Mouse (Mus musculus): ENCODE data around the gene Galnt12. TPM values are rescaled to one million over a fixed set of nuclear protein-coding genes. Genes with fewer than 3 reads are reported as not detected.
"Not testable (repeated sequence)": the region's sequence is repeated elsewhere in the genome, so short reads cannot be mapped to it uniquely, and the experiment has no call there.

The Galnt12 gene
- polyA plus RNA-seq (2015; fragmentation: Nextera tagmentation; extraction: Ambion mirVana): 3.8 and 4.3 TPM in 2 replicates

- peaks cover 42% of the 10 kb centered on the region for H3K27me3 ChIP-seq
- H3K27ac ChIP-seq: no peak within 1 kb of the TSS
- peak within 1 kb of the TSS; percentile 69 for H3K9ac ChIP-seq
Measured at GRCm38 (mm10) chr4:47091493-47092386, at the start of gene Galnt12. Galnt12 (plus strand) TSS chr4:47091909.

DNA sequence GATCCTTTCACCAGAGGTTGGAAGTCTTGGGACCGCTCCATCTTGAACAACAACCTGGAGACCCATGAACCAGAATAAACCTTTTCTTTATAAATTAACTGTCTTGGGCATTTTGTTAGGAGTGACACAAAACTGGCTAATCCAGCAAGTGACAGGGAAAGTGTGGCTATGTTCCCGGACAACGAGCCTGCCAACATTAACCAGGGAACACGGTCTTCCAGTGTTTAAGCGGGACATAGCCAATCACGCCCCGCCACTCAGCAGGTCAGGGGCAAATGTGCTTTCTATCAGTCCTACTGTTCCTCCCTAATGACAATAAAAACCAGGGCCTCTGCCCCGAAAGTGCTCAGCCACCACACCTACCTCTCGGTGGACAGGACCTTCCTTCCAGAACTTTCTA, 47.8 kb upstream of the Galnt12 start:
- no peak for ATAC-seq (ENCODE audit: low FRiP score, low read depth)
- WGBS: 84% methylated on average over 9 of the region's 9 CpGs
- peaks cover 48% of the 10 kb centered on the region for H3K36me3 ChIP-seq
- no peaks in the 10 kb centered on the region for H3K27me3 ChIP-seq
- H3K9me3 ChIP-seq: no peaks in the 10 kb centered on the region
- no peak overlapping the region for H3K4me3 ChIP-seq
- H3K4me2 ChIP-seq (replicated peaks): no peak overlapping the region
- no peak overlapping the region for H3K27ac ChIP-seq
- H3K9ac ChIP-seq: no peak overlapping the region
- H3K4me1 ChIP-seq: no peaks in the 10 kb centered on the region

More at GRCm38 (mm10) chr4:47091493-47092386, at the start of gene Galnt12:
- peak; percentile 80 for ATAC-seq (ENCODE audit: low FRiP score, low read depth)
- peak within 1 kb of the TSS; percentile 70 for H3K4me3 ChIP-seq
- peaks cover 19% of the 10 kb centered on the region for H3K4me1 ChIP-seq
- H3K36me3 ChIP-seq: no peaks in the 10 kb centered on the region
- 1% methylated on average over 61 of the region's 74 CpGs for WGBS
- peak within 1 kb of the TSS; percentile 99 for H3K4me2 ChIP-seq (replicated peaks)
- no peaks in the 10 kb centered on the region for H3K9me3 ChIP-seq

DNA sequence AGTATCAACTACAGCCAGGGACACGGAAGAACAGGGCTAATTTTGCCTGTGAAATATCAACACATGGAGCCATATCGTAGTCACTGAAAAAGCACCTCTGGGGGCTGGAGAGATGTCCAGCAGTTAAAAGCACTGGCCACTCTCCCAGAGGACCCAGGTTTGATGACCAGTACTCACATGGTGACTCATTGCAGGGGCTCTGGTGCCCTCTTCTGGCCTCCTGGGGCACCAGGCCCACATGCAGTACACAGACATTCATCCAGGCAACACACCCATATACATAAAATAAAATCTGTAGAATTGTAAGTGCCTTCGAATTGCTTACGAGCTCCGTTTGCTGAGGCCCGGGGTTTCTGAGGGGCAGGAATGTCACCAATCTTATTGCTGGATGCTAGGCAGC, 44.7 kb upstream of the Galnt12 start:
- Histone ChIP-seq H3K9ac (no peak overlapping the region), H3K9me3 (no peaks in the 10 kb centered on the region), H3K4me3 (no peak overlapping the region), H3K4me2 (replicated peaks) (no peak overlapping the region), H3K36me3 (peaks cover 22% of the 10 kb centered on the region), H3K4me1 (peaks cover 16% of the 10 kb centered on the region), H3K27ac (no peak overlapping the region), H3K27me3 (peaks cover 5% of the 10 kb centered on the region)
- no peak for ATAC-seq (ENCODE audit: low FRiP score, low read depth)
- 86% methylated on average over 6 of the region's 6 CpGs for WGBS

DNA sequence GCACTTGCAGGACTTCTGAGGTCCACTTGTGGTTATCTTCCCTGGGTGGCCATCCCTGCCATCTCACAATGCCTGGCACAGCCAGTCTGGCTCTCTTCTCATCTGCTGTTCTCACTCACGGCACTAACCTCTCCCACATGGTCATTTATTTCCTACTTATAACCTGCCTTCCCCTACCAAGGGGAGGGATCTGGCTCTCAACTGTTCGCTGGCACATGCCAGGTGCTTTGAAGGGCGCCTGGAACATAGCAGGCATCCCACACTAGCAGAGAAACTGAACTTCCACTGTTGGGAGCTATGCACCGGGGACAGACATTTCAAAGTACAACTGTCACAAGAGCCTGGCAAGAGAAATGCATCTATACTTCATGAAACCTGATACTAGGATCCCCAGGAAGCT, 43.9 kb upstream of the Galnt12 start:
- Histone ChIP-seq H3K4me3 (no peak overlapping the region), H3K9me3 (no peaks in the 10 kb centered on the region), H3K27ac (no peak overlapping the region), H3K36me3 (peaks cover 21% of the 10 kb centered on the region), H3K27me3 (peaks cover 13% of the 10 kb centered on the region), H3K4me2 (replicated peaks) (no peak overlapping the region), H3K4me1 (peaks cover 18% of the 10 kb centered on the region), H3K9ac (no peak overlapping the region)
- ATAC-seq (ENCODE audit: low FRiP score, low read depth): no peak
- WGBS: 60% methylated on average over 4 of the region's 4 CpGs

DNA sequence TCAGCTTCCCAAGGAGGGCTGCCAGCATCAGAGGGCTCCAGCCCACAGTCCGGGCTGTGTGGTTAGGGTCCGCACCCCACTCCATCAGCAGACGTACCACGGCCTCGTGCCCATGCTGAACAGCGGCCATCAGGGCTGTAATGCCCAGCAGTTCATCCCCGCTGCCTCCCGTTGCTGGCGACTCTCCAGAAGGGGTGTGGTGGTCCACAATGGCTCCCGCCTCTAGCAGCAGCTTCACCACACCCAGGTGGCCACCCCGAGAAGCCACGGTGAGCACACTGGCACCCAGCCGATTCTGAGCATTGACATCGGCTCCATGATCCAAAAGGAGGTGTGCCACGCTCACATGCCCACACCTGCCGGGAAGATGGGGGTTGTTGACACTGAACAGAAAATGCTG, 42.5 kb upstream of the Galnt12 start:
- no peak overlapping the region for H3K4me3 ChIP-seq
- peaks cover 18% of the 10 kb centered on the region for H3K27me3 ChIP-seq
- H3K4me2 ChIP-seq (replicated peaks): no peak overlapping the region
- ATAC-seq (ENCODE audit: low FRiP score, low read depth): no peak
- peaks cover 18% of the 10 kb centered on the region for H3K4me1 ChIP-seq
- H3K9ac ChIP-seq: no peak overlapping the region
- peaks cover 11% of the 10 kb centered on the region for H3K36me3 ChIP-seq
- H3K9me3 ChIP-seq: no peaks in the 10 kb centered on the region
- 92% methylated on average over 16 of the region's 16 CpGs for WGBS
- no peak overlapping the region for H3K27ac ChIP-seq

GRCm38 (mm10) chr4:47050167-47050566, 41.5 kb upstream of the Galnt12 start:
- WGBS: 0% methylated on average over 1 of the region's 1 CpGs
- peak; percentile 73 for ATAC-seq (ENCODE audit: low FRiP score, low read depth)

GRCm38 (mm10) chr4:47050642-47051381, 40.9 kb upstream of the Galnt12 start:
- Histone ChIP-seq H3K4me3 (no peak overlapping the region), H3K9me3 (no peaks in the 10 kb centered on the region), H3K4me2 (replicated peaks) (peak overlapping the region; percentile 32), H3K36me3 (no peaks in the 10 kb centered on the region), H3K27me3 (peaks cover 18% of the 10 kb centered on the region), H3K9ac (peak overlapping the region; percentile 15; the same call in 1 of the 2 replicates), H3K4me1 (peaks cover 18% of the 10 kb centered on the region), H3K27ac (peak overlapping the region; percentile 6; the same call in 1 of the 2 replicates)
- 25% methylated on average over 10 of the region's 10 CpGs for WGBS
- peak; percentile 21; the same call in 1 of the 2 replicates for ATAC-seq (ENCODE audit: low FRiP score, low read depth)

More at GRCm38 (mm10) chr4:47050167-47050566, 41.5 kb upstream of the Galnt12 start:
- peaks cover 18% of the 10 kb centered on the region for H3K27me3 ChIP-seq
- peaks cover 1% of the 10 kb centered on the region; the same call in 1 of the 2 replicates for H3K36me3 ChIP-seq
- peaks cover 18% of the 10 kb centered on the region for H3K4me1 ChIP-seq
- no peak overlapping the region for H3K4me3 ChIP-seq
- H3K9ac ChIP-seq: peak overlapping the region; percentile 15; the same call in 1 of the 2 replicates
- H3K27ac ChIP-seq: peak overlapping the region; percentile 6; the same call in 1 of the 2 replicates
- H3K9me3 ChIP-seq: no peaks in the 10 kb centered on the region
- no peak overlapping the region; the same call in 1 of the 2 replicates for H3K4me2 ChIP-seq (replicated peaks)

DNA sequence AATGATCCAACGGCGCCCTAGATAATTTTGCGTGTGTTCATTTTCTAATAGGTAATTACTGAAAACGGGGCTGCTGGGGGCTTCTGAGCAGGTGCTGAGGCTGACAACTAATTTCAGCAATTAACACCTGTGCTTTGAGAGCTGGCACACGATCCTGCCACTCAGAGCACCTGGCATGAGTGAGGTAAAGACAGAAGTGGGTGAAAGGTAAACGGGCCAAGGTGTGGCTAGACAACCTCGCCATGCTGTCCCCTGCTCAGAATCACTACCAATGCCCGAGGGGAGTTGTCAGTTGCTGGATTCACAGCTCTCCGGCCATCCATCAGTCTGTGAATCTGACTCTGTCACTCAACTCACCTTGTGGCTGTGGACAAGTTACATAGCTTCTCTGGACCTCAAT, 39.8 kb upstream of the Galnt12 start:
- H3K27ac ChIP-seq: no peak overlapping the region
- no peak overlapping the region for H3K9ac ChIP-seq
- WGBS: 56% methylated on average over 9 of the region's 9 CpGs
- H3K4me3 ChIP-seq: no peak overlapping the region
- no peaks in the 10 kb centered on the region for H3K36me3 ChIP-seq
- no peak for ATAC-seq (ENCODE audit: low FRiP score, low read depth)
- no peaks in the 10 kb centered on the region for H3K9me3 ChIP-seq
- peaks cover 24% of the 10 kb centered on the region for H3K4me1 ChIP-seq
- H3K4me2 ChIP-seq (replicated peaks): no peak overlapping the region
- peaks cover 21% of the 10 kb centered on the region for H3K27me3 ChIP-seq

- H3K4me1 ChIP-seq: peaks cover 29% of the 10 kb centered on the region
- not testable (repeated sequence) for H3K27ac ChIP-seq; ATAC-seq (ENCODE audit: low FRiP score, low read depth); H3K4me2 ChIP-seq (replicated peaks); H3K4me3 ChIP-seq; H3K9ac ChIP-seq; H3K36me3 ChIP-seq; H3K9me3 ChIP-seq
- WGBS: 92% methylated on average over 9 of the region's 9 CpGs
- peaks cover 21% of the 10 kb centered on the region for H3K27me3 ChIP-seq
Measured at GRCm38 (mm10) chr4:47055170-47055569, 36.5 kb upstream of the Galnt12 start.

DNA sequence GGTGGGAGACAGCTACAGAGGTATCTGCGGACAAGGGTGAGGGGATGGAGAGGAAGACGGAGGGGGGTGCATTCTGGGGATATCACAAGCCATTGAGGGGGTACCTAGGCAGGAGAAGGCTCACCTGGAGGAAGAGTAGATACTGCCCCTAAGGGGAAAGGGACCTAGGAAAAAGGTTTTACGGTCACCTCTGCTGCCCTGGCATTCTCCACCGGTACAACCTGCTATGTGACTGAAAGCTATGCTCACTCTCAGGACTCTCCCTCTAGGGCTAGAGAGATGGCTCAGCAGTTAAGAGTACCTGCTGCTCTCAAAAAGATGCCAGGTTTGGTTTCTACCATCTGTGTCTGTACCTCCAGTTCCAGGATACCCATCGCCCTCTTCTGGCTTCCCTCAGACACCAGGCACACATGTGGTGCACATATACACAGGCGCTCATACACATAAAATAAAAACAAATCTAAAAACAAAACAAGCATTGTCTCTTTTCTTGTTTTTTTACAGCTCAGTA, 36.1 kb upstream of the Galnt12 start:
- Histone ChIP-seq H3K4me2 (replicated peaks) (no peak overlapping the region), H3K4me3 (peak overlapping the region; percentile 80; the same call in 1 of the 2 replicates), H3K9me3 (no peaks in the 10 kb centered on the region), H3K27ac (no peak overlapping the region), H3K36me3 (no peaks in the 10 kb centered on the region), H3K9ac (no peak overlapping the region), H3K4me1 (peaks cover 26% of the 10 kb centered on the region), H3K27me3 (peaks cover 21% of the 10 kb centered on the region)
- no peak for ATAC-seq (ENCODE audit: low FRiP score, low read depth)
- 93% methylated on average over 6 of the region's 6 CpGs for WGBS

- Histone ChIP-seq H3K36me3 (no peaks in the 10 kb centered on the region), H3K9me3 (no peaks in the 10 kb centered on the region), H3K9ac (peak within 1 kb of the TSS; percentile 88), H3K4me2 (replicated peaks) (peak within 1 kb of the TSS; percentile 74), H3K4me3 (peak within 1 kb of the TSS; percentile 80), H3K27me3 (peaks cover 17% of the 10 kb centered on the region), H3K4me1 (peaks cover 18% of the 10 kb centered on the region), H3K27ac (peak within 1 kb of the TSS; percentile 63)
- WGBS: under 1% methylated on average over 82 of the region's 86 CpGs
- ATAC-seq (ENCODE audit: low FRiP score, low read depth): peak; percentile 89
Measured at GRCm38 (mm10) chr4:47056791-47057509, 34.8 kb upstream of the Galnt12 start, which contains the start of gene Anks6. Anks6 (minus strand) TSS chr4:47057427.

Data from limb, embryonic 13.5 days (tissue).